Mouse (Mus musculus) left cerebral cortex, postnatal 25 days (tissue): Measurements from ENCODE around the gene Tmem116. TPM values are rescaled to one million over a fixed set of nuclear protein-coding genes. Genes with fewer than 3 reads are reported as not detected.

Experiments
- DNase-seq, 2 experiments: peaks; one replicate each; pipeline ENCODE4 v3.0.0; 2022; ENCODE audit warnings: low spot score in 2 of 2, mixed read lengths in 1 of 2
- intact Hi-C: fragments of 180-260 bp; cut with DNase I; formaldehyde crosslinking; loops from one replicate; pipeline ENCODE4 v1.15.1; 2025
- total RNA-seq, 2 experiments: library from RNA; stranded (reverse); gene quantifications; 2 replicates each; pipeline ENCODE4 v1.2.3; 2021

Gene Tmem116
- 1 to 10 TPM; 8.2 to 9.1 TPM for total RNA-seq

- intact Hi-C loops: no loop called here
- DNase-seq: no peak
These were observed at the start of gene Tmem116 for GRCm38 (mm10) chr5:121451644-121452025. Tmem116 (plus strand) TSS chr5:121451893.

GRCm38 (mm10) chr5:121407856-121408255, 43.8 kb upstream of the Tmem116 start:
- intact Hi-C loops: no loop called here
- DNase-seq: no peak

- DNase-seq: no peak
- intact Hi-C loops: no loop called here
These were observed 40.7 kb upstream of the Tmem116 start for GRCm38 (mm10) chr5:121410975-121411374.

DNA sequence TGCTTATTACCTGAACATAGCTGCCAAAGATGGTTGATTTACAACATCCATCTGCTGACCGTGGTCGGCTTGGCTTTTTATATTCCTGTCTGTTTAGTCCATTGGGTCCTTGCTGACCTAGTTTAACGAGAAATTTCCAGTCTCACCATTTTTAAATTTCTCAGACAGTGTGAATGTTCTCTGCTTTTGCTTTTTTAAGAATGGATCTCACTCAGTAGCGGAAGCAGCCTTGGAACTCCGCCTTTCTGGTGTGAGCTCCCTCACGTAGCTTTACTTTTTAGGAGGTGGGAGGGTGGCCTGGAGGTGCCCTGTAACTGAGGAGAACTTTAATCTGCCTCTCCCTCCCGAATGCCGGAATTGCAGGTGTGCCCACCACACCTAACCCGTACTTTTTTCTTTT, 31.0 kb upstream of the Tmem116 start:
- intact Hi-C loops: no loop called here
- DNase-seq: peak in 1 of 2 experiments; percentile 56

DNA sequence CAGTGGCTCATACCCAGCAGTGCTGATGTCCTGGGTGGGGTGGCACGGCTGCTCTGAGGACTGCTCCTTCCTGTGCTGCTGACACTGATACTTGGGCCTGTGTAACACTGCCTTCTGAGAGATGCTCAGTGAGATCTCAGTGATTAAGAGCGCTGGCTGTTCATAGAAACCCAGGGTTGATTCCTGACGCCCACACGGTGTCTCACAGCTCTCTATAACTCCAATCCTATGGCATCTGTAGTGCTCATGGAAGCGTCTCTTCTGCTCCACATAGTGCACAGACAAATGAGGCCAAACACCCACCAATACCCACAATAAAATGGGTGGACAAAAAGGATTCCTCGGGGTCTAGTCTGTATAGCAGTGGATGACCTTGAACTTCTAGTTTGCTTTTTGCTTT, 28.9 kb upstream of the Tmem116 start:
- peak in 1 of 2 experiments; percentile 56 for DNase-seq
- intact Hi-C loops: no loop called here

DNA sequence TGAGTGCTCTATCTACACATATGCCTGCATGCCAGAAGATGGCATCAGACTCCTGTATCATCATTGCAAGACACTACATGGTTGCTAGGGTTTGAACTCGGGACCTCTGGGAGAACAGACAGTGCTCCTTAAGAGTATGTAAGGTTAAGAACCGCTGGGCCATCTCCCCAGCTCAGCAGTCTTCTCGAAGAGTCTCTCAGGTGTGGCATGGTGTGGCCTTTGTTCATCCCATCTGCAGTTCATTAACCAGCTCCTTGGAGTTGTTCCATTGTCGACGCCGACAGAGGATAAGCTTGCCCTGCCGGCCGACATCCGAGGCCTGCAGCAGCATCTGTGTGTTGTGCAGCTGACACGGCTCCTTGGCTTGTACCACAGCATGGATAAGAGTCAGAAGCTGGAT, 28.4 kb upstream of the Tmem116 start:
- intact Hi-C loops: no loop called here
- DNase-seq: no peak

GRCm38 (mm10) chr5:121428954-121429353, 22.7 kb upstream of the Tmem116 start:
- intact Hi-C loops: no loop called here
- peak in 1 of 2 experiments; percentile 72 for DNase-seq

DNA sequence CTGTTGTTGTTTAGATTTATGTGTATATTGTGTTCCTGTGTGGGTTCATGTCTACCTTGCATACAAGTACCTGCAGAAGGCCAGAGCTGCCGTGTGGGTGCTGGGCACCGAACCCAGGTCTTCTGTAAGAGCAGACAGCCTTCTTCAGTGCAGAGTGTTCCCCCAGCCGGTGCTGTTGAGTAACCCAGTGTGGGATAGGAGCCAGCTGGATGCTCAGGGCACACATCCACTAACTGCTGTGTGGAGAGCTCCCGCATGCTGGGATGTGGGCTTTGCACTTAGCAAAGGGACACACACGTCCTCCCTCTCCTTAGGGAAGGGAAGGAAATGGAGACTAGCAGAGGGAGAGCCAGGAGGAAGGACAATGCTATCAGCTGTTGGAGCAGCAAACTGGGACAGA, 13.6 kb upstream of the Tmem116 start:
- intact Hi-C loops: no loop called here
- peak in 1 of 2 experiments; percentile 37 for DNase-seq

DNA sequence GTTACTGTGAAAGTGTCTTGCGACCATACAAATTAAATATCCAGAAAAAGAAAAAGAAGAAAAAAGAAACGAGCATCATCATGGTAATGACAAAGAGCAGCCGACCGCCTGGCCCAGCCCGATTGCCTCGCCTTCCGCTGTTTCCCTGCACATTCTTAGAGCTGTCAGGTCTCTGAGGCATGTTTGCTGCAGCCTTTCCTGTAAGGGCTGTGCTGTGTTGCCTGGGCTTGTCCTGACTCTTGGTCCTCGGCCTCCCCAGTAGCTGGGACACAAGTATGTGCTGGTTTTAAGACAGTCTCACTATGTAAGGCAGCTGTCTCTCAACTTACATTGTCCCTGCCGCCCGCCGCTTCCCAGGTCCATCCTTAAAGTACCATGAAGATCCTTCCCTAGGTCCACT, 12.9 kb upstream of the Tmem116 start:
- DNase-seq: no peak
- intact Hi-C loops: no loop called here

- DNase-seq: peak; percentile 41 to 49
- intact Hi-C loops: no loop called here
These were observed 8.1 kb upstream of the Tmem116 start for GRCm38 (mm10) chr5:121443548-121443947.

GRCm38 (mm10) chr5:121444870-121445269, 6.8 kb upstream of the Tmem116 start:
- intact Hi-C loops: no loop called here

GRCm38 (mm10) chr5:121448450-121448849, 3.2 kb upstream of the Tmem116 start:
- intact Hi-C loops: no loop called here
- no peak for DNase-seq

More at GRCm38 (mm10) chr5:121444870-121445269, 6.8 kb upstream of the Tmem116 start:
- DNase-seq: no peak

- peak in 1 of 2 experiments; percentile 58 for DNase-seq
- intact Hi-C loops: no loop called here
These were observed 1.7 kb upstream of the Tmem116 start for GRCm38 (mm10) chr5:121449976-121450375.

DNA sequence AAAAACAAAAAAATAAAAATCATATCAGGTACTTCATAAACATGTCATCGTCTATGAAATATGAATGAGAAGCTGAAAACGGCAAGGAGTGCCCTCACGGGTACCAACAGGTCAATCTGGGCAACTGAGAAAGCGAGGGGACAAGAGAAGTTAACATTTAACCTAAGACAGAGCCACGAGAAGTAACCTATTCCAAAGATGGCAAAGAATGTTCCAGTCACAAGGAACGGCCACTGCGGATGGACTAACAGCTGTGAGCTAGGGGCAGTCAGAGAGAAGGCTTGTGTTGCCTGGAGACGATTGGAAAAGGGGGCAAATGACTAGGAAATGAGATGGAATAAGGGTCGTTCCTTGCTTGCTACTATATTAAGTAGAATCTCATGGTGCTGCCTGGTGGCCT, 1.2 kb upstream of the Tmem116 start:
- DNase-seq: no peak
- intact Hi-C loops: no loop called here

DNA sequence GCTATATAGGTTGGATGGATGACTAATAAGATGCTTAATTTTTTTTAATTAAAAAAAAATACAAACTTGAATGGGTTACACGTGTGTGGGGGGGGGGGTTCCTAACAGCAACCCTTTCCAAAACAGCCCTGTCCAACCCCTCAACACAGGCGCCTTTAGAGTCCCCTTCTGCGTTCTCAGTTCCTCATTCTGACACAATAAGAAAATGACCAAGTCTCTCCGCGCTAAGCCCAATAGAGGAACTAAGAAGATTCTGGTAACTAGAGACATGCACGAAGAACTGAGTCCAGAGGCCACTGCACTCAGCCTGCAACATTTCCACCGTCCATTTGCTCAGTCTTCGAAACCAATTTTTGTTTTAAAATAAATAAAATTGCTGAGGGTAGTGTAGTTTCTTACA, 490 bp upstream of the Tmem116 start:
- intact Hi-C loops: no loop called here
- DNase-seq: no peak

GRCm38 (mm10) chr5:121452026-121452869, 555 bp downstream of the Tmem116 start, which contains the start of gene Erp29:
Erp29 (minus strand) TSS chr5:121452506.
- peak; percentile 98 to 99 for DNase-seq
- intact Hi-C loops: no loop called here

DNA sequence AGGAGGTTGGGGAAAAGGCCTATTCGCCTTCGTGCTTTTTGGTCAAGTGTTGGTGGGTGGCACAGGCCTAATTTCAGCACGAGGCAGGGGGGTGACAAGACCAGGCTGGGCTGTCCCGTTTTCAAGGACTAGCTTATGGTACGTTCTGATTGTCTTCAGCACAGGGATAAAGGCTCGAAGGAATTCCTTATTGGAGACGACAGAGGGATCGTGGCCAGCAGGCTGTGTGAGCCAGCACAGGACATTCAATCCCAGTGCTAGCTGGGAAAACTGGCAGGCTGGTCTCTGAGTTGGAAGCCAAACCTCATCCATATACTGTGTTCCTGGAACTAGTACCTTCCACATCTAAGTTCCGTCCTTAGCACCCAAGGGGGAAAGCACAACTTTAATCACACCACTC, 1.2 kb downstream of the Tmem116 start:
- intact Hi-C loops: no loop called here
- DNase-seq: no peak

- intact Hi-C loops: no loop called here
These were observed 2.2 kb downstream of the Tmem116 start for GRCm38 (mm10) chr5:121453743-121454502.

DNA sequence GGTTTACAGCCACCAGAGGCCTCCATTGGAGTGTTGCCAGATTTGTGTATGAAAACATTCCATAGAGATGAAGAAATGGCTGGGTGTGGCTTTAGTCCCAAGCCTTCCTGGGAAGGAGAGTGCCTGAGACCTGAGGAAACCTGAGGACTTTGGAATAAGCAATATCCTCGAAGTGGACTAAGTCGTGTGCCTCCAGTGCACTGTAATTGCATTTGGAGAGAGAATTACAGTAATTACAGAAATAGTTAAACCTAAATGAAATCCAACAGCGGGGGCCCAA, 2.8 kb downstream of the Tmem116 start:
- intact Hi-C loops: no loop called here

More at GRCm38 (mm10) chr5:121453743-121454502, 2.2 kb downstream of the Tmem116 start:
- no peak for DNase-seq

DNA sequence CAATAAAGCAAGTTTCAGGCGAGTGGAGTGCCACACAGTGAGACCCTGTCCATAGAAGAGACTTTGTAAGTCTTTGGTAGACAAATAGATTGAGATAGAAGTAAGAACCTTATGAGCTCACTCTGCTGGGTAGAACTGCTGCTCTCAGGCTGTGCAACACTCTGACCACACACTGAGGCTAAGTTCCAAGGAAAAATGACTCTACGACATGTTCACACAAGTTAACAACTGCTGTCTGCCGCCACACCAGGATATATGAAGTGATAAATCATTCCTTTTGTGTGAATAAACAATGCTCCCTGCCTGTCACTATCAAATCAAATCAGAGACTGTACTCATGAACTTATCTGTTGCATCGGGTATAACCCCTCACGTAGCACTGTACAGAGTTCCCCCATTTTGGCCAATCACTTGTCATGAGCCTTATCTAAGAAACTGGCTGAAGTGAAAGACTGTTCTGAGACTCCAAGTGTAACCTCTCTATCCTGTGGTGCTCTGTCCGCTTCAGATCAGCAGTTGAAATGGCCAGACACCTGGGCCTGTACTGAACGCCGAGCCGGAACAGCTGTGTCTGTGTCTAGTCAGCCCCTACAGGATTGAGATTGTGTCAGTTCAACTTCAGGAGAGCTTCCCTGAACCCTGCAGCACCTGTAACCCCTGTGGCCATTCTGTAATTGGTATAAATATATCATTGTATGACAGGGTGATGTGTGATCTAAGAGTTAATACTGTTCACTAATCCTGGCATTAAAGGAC, 4.0 kb downstream of the Tmem116 start:
- intact Hi-C loops: no loop called here
- no peak for DNase-seq

More for the DNA sequence above, 2.8 kb downstream of the Tmem116 start:
- no peak for DNase-seq
